Mouse (Mus musculus): Measurements from ENCODE around the gene B230219D22Rik.

DNA sequence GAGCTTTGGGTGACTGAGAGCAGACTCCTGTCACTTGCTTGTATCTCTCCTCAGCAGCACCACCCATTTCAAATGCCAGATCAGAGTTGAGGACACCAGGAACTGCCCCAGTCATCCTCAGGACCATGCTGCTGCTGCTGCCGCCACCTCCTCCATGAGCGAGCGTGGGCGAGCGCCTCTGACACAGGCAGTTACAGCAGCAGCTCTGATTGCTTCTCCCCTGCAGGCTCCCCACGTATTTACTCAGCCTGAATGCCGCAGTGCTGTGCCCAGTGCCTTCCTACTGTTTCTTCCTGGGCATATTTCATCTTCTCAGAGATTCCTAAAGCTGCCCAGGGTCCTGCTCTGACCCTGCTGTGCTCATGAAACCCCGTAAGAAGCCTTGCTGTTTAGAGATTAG is 49.4 kb downstream of the B230219D22Rik start:
- no peak for TF ChIP-seq CTCF (IDR thresholded peaks at IDR 0.05)
- TF ChIP-seq POLR2A (IDR thresholded peaks at IDR 0.05; ENCODE audit: insufficient read depth, low read depth, low read length) = no peak

All from heart, adult 2 months (tissue).